Mouse (Mus musculus) ES-Bruce4 (cell line): ENCODE measurements around the gene Sik3.

Experiments used
- CTCF ChIP-seq: IDR thresholded peaks from one replicate; pipeline ENCODE4 v1.8.1; 2011; ENCODE audit warnings: low read depth, low read length
- EP300 ChIP-seq: IDR thresholded peaks from 2 replicates; pipeline ENCODE4 v1.6.1; 2011; ENCODE audit warnings: low read depth, low read length; ENCODE audit not compliant: insufficient read depth
- POLR2A ChIP-seq: IDR thresholded peaks from one replicate; pipeline ENCODE4 v1.8.1; 2011; ENCODE audit warnings: low read length; ENCODE audit not compliant: insufficient read depth

- TF ChIP-seq CTCF (no peak), POLR2A (no peak), EP300 (no peak)
Observed at GRCm38 (mm10) chr9:46184542-46184941, 171.9 kb downstream of the Sik3 start.
